Mouse (Mus musculus) adrenal gland, postnatal 10 days (tissue): Measurements from ENCODE around the gene Fam122b. TPM values are rescaled to one million over a fixed set of nuclear protein-coding genes. Genes with fewer than 3 reads are reported as not detected.

Experiments used
- DNase-seq: peaks from one replicate; pipeline ENCODE4 v3.0.0; 2021; ENCODE audit warnings: mixed read lengths
- total RNA-seq, 2 experiments: library from RNA; stranded (reverse); gene quantifications; 2 replicates each; pipeline ENCODE4 v1.2.3; 2021

The Fam122b gene
- total RNA-seq, 2 experiments from 2014 or later, result 8.2 to 15.1 TPM

DNA sequence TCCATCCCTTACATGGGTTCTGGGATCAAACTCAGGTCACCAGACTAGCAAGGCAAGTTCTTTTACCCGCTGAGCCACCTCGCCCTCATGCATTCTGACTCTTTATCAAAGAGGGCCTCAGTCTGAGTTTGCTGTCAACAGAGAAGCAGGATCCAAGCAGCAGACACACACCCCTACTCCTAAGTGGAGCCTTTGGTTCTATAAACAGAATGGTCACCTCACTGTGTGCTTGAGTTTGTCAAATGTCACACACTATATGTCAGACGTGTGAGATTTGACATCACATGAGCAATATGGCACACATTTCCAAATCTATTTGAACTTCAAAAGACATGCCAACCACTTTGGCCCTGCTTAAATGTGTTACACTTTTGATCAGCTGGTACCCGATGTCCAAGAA lies 71.9 kb downstream of the Fam122b start:
- no peak for DNase-seq

- no peak for DNase-seq
These were observed 73.2 kb downstream of the Fam122b start for GRCm38 (mm10) chrX:53196392-53196791.

Other genes starting within 250 kb of the Fam122b start
- not detected for gene Plac1, start 29.7 kb downstream of the Fam122b start, total RNA-seq
- not detected for gene Fam122c, start 3.6 kb upstream of the Fam122b start, total RNA-seq
- 10 to 100 TPM; 25.7 to 29.2 TPM for gene Mospd1, start 100.7 kb upstream of the Fam122b start, total RNA-seq
- not detected for gene Etd, start 165.1 kb upstream of the Fam122b start, total RNA-seq